12 mouse cellular contexts compared by ENCODE assay signal in genomic region chr17:15823215-15823614, GRCm38 (mm10). TPM values are rescaled to one million over a fixed set of nuclear protein-coding genes. Genes with fewer than 3 reads are reported as not detected.
A peak's percentile ranks its signal among the peaks of the same experiment; 100 is the strongest.
DNase-seq lines count a peak whose midpoint lies in the region; ATAC-seq and TF ChIP-seq lines count a peak whose summit lies in the region.
"Had no signal": no experiment of that assay in that cellular context is flagged by ENCODE, and none has a peak within 500 bp of the region (broad histone marks: within the 10 kb centered on the region; RNA-seq: fewer than 3 reads in every experiment).

No protein-coding gene starts in this region.

- H3K27me3 ChIP-seq in liver, embryonic 11.5 days (replicated peaks; ENCODE audit: control insufficient read depth, insufficient read depth, low read length) = peaks cover 45% of the 10 kb centered on the region
- peaks cover 40% of the 10 kb centered on the region for H3K27me3 ChIP-seq in liver, postnatal 0 days (ENCODE audit: insufficient read depth, low read length)
- H3K27me3 ChIP-seq in forebrain, embryonic 13.5 days = no peaks in the 10 kb centered on the region
- no peaks in the 10 kb centered on the region for H3K27me3 ChIP-seq in limb, embryonic 11.5 days (ENCODE audit: control insufficient read depth, insufficient read depth, low read length)
- no peaks in the 10 kb centered on the region for H3K27me3 ChIP-seq in stomach, embryonic 14.5 days (ENCODE audit: control insufficient read depth, insufficient read depth, low read length)
- H3K27me3 ChIP-seq in liver, embryonic 12.5 days (replicated peaks) = peaks cover 56% of the 10 kb centered on the region

- H3K4me3 ChIP-seq in liver, embryonic 11.5 days (ENCODE audit: low read depth, low read length) = no peak overlapping the region
- no peak overlapping the region for H3K4me3 ChIP-seq in liver, postnatal 0 days (ENCODE audit: low read depth, low read length)
- peak overlapping the region; percentile 90 for H3K4me3 ChIP-seq in forebrain, embryonic 13.5 days
- peak overlapping the region; percentile 95; the same call in 1 of the 2 replicates for H3K4me3 ChIP-seq in limb, embryonic 11.5 days (ENCODE audit: low read depth, low read length)
- H3K4me3 ChIP-seq in stomach, embryonic 14.5 days (ENCODE audit: low read depth, low read length) = peak overlapping the region; percentile 99
- H3K4me3 ChIP-seq in liver, embryonic 12.5 days = no peak overlapping the region

- H3K4me1 ChIP-seq in liver, embryonic 11.5 days (replicated peaks; ENCODE audit: control insufficient read depth, insufficient read depth, low read length) = no peaks in the 10 kb centered on the region
- peaks cover 14% of the 10 kb centered on the region for H3K4me1 ChIP-seq in liver, postnatal 0 days (ENCODE audit: insufficient read depth)
- H3K4me1 ChIP-seq in forebrain, embryonic 13.5 days = peaks cover 59% of the 10 kb centered on the region
- peaks cover 19% of the 10 kb centered on the region; the same call in 1 of the 2 replicates for H3K4me1 ChIP-seq in limb, embryonic 11.5 days (ENCODE audit: control insufficient read depth, insufficient read depth, low read length)
- H3K4me1 ChIP-seq in stomach, embryonic 14.5 days (ENCODE audit: control insufficient read depth, insufficient read depth, low read length) = peaks cover 32% of the 10 kb centered on the region; the same call in 1 of the 2 replicates
- peaks cover 12% of the 10 kb centered on the region for H3K4me1 ChIP-seq in liver, embryonic 12.5 days

- no peak for TF ChIP-seq EP300 in liver, postnatal 0 days (IDR thresholded peaks at IDR 0.05; ENCODE audit: low read depth)

- peaks cover 2% of the 10 kb centered on the region; the same call in 1 of the 2 replicates for H3K36me3 ChIP-seq in liver, embryonic 11.5 days (ENCODE audit: control insufficient read depth, insufficient read depth, low read length)
- H3K36me3 ChIP-seq in liver, postnatal 0 days (replicated peaks; ENCODE audit: insufficient read depth, low read length) = no peaks in the 10 kb centered on the region
- H3K36me3 ChIP-seq in forebrain, embryonic 13.5 days (ENCODE audit: poor library complexity, severe bottlenecking) = peaks cover 14% of the 10 kb centered on the region
- no peaks in the 10 kb centered on the region for H3K36me3 ChIP-seq in limb, embryonic 11.5 days (ENCODE audit: control insufficient read depth, insufficient read depth, low read length)
- H3K36me3 ChIP-seq in stomach, embryonic 14.5 days (ENCODE audit: control insufficient read depth, insufficient read depth, low read length) = peaks cover 21% of the 10 kb centered on the region
- no peaks in the 10 kb centered on the region for H3K36me3 ChIP-seq in liver, embryonic 12.5 days

- ATAC-seq in liver, embryonic 11.5 days (replicated peaks; ENCODE audit: low FRiP score) = no peak
- ATAC-seq in liver, postnatal 0 days = no peak
- no peak for ATAC-seq in forebrain, embryonic 13.5 days
- ATAC-seq in limb, embryonic 11.5 days (ENCODE audit: insufficient number of reproducible peaks, low FRiP score, low TSS enrichment, low read depth) = no peak
- ATAC-seq in stomach, embryonic 14.5 days (ENCODE audit: insufficient number of reproducible peaks, insufficient read depth, low FRiP score, low read depth) = no peak
- no peak for ATAC-seq in megakaryocyte-erythroid progenitor cell, adult 5-6 weeks (replicated peaks; ENCODE audit: low FRiP score, low TSS enrichment, poor library complexity, severe bottlenecking)
- ATAC-seq in liver, embryonic 12.5 days = no peak

- H3K4me2 ChIP-seq in liver, embryonic 11.5 days = peak overlapping the region; percentile 61; the same call in 1 of the 2 replicates
- no peak overlapping the region for H3K4me2 ChIP-seq in liver, postnatal 0 days (ENCODE audit: low read depth, low read length)
- peak overlapping the region; percentile 90 for H3K4me2 ChIP-seq in forebrain, embryonic 13.5 days
- H3K4me2 ChIP-seq in limb, embryonic 11.5 days (ENCODE audit: low read depth, severe bottlenecking) = peak overlapping the region; percentile 83
- peak overlapping the region; percentile 61 for H3K4me2 ChIP-seq in stomach, embryonic 14.5 days (replicated peaks; ENCODE audit: low read depth, low read length)
- H3K4me2 ChIP-seq in liver, embryonic 12.5 days = no peak overlapping the region

- no peaks in the 10 kb centered on the region for H3K9me3 ChIP-seq in liver, embryonic 11.5 days (ENCODE audit: control insufficient read depth, low read length)
- no peaks in the 10 kb centered on the region for H3K9me3 ChIP-seq in liver, postnatal 0 days (ENCODE audit: low read length)
- no peaks in the 10 kb centered on the region for H3K9me3 ChIP-seq in forebrain, embryonic 13.5 days (replicated peaks)
- H3K9me3 ChIP-seq in limb, embryonic 11.5 days (ENCODE audit: control insufficient read depth, low read length) = no peaks in the 10 kb centered on the region
- H3K9me3 ChIP-seq in stomach, embryonic 14.5 days (ENCODE audit: control insufficient read depth, low read depth, low read length) = no peaks in the 10 kb centered on the region
- H3K9me3 ChIP-seq in liver, embryonic 12.5 days (replicated peaks) = no peaks in the 10 kb centered on the region

- no peak overlapping the region for H3K27ac ChIP-seq in liver, embryonic 11.5 days (ENCODE audit: low read depth, low read length)
- H3K27ac ChIP-seq in liver, postnatal 0 days (ENCODE audit: low read depth) = no peak overlapping the region
- H3K27ac ChIP-seq in forebrain, embryonic 13.5 days = no peak overlapping the region
- no peak overlapping the region for H3K27ac ChIP-seq in limb, embryonic 11.5 days (replicated peaks; ENCODE audit: low read depth, low read length)
- H3K27ac ChIP-seq in stomach, embryonic 14.5 days (ENCODE audit: low read length) = peak overlapping the region; percentile 97
- H3K27ac ChIP-seq in liver, embryonic 12.5 days = no peak overlapping the region
- H3K27ac ChIP-seq: macrophage had no signal

- TF ChIP-seq CTCF in liver, postnatal 0 days (IDR thresholded peaks at IDR 0.05; ENCODE audit: low read depth) = no peak

- 72% methylated on average over 5 of the region's 5 CpGs for WGBS in liver, embryonic 11.5 days
- 68% methylated on average over 5 of the region's 5 CpGs for WGBS in liver, postnatal 0 days (ENCODE audit: insufficient replicate concordance)
- WGBS in forebrain, embryonic 13.5 days = 52% methylated on average over 5 of the region's 5 CpGs
- WGBS in limb, embryonic 11.5 days = 36% methylated on average over 5 of the region's 5 CpGs
- WGBS in stomach, embryonic 14.5 days = 39% methylated on average over 5 of the region's 5 CpGs
- WGBS in liver, embryonic 12.5 days (ENCODE audit: insufficient replicate concordance) = 59% methylated on average over 5 of the region's 5 CpGs

- DNase-seq in liver, embryonic 11.5 days (ENCODE audit: low spot score) = no peak
- no peak for DNase-seq in liver, postnatal 0 days
- no peak for DNase-seq in limb, embryonic 11.5 days (ENCODE audit: low spot score)
- DNase-seq in spleen, postnatal 14 days (ENCODE audit: low spot score in 2 of 2) = no peak
- DNase-seq: layer of hippocampus, adult 9-11 months; thymus, postnatal 25 days had no signal

- no peak overlapping the region for H3K9ac ChIP-seq in liver, embryonic 11.5 days (ENCODE audit: low read depth, low read length)
- no peak overlapping the region for H3K9ac ChIP-seq in liver, postnatal 0 days (replicated peaks)
- 0 out of 2 replicates have a peak overlapping the region, but pooled peaks have one; percentile 96 for H3K9ac ChIP-seq in forebrain, embryonic 13.5 days
- H3K9ac ChIP-seq in limb, embryonic 11.5 days (ENCODE audit: low read length) = no peak overlapping the region
- H3K9ac ChIP-seq in stomach, embryonic 14.5 days (replicated peaks; ENCODE audit: low read depth, low read length) = peak overlapping the region; percentile 96
- no peak overlapping the region for H3K9ac ChIP-seq in liver, embryonic 12.5 days

RNA-seq across cellular contexts. Expression of gene Rgmb, which starts 7.6 kb away (rescaled TPM):
- polyA plus RNA-seq in liver, embryonic 11.5 days (2014; fragmentation: Nextera tagmentation; extraction: Ambion mirVana) = 3.6 and 5.1 TPM in 2 replicates
- polyA plus RNA-seq in liver, postnatal 0 days (2015; fragmentation: Nextera tagmentation; extraction: Ambion mirVana) = 1.3 and 1.6 TPM in 2 replicates
- 39.2 and 44.4 TPM in 2 replicates for polyA plus RNA-seq in forebrain, embryonic 13.5 days (2015; fragmentation: Nextera tagmentation; extraction: Ambion mirVana)
- polyA plus RNA-seq in limb, embryonic 11.5 days (2014; fragmentation: Nextera tagmentation; extraction: Ambion mirVana) = 19.4 and 21.8 TPM in 2 replicates
- polyA plus RNA-seq in stomach, embryonic 14.5 days (2014; fragmentation: Nextera tagmentation; extraction: Ambion mirVana) = 64.0 and 74.5 TPM in 2 replicates
- not detected in 2 replicates for total RNA-seq in megakaryocyte-erythroid progenitor cell, adult 5-6 weeks (2014; fragmentation: Nextera tagmentation)
- total RNA-seq in megakaryocyte-erythroid progenitor cell, adult 5-6 weeks (2017) = 0.38 TPM in 1 of 2 replicates, not detected in the other
- 2.7 and 3.1 TPM in 2 replicates for polyA plus RNA-seq in liver, embryonic 12.5 days (2016; fragmentation: Nextera tagmentation; extraction: Ambion mirVana)
- total RNA-seq: granulocyte monocyte progenitor cell, adult 5-6 weeks had no signal

Comparison
In these comparisons a context has a peak if more than half of its experiments do, and no peak if none do; other contexts are left out.
1. H3K4me2 ChIP-seq: peak in liver, embryonic 11.5 days (single experiment), forebrain, embryonic 13.5 days (single experiment), limb, embryonic 11.5 days (single experiment) and stomach, embryonic 14.5 days (single experiment); none in liver, postnatal 0 days (single experiment) and liver, embryonic 12.5 days (single experiment).
2. H3K4me3 ChIP-seq: peak in forebrain, embryonic 13.5 days (single experiment), limb, embryonic 11.5 days (single experiment) and stomach, embryonic 14.5 days (single experiment); none in liver, embryonic 11.5 days (single experiment), liver, postnatal 0 days (single experiment) and liver, embryonic 12.5 days (single experiment).
3. H3K9ac ChIP-seq: peak in forebrain, embryonic 13.5 days (single experiment) and stomach, embryonic 14.5 days (single experiment); none in liver, embryonic 11.5 days (single experiment), liver, postnatal 0 days (single experiment), limb, embryonic 11.5 days (single experiment) and liver, embryonic 12.5 days (single experiment).